Mouse (Mus musculus): ENCODE data around the gene D1Ertd622e.

DNA sequence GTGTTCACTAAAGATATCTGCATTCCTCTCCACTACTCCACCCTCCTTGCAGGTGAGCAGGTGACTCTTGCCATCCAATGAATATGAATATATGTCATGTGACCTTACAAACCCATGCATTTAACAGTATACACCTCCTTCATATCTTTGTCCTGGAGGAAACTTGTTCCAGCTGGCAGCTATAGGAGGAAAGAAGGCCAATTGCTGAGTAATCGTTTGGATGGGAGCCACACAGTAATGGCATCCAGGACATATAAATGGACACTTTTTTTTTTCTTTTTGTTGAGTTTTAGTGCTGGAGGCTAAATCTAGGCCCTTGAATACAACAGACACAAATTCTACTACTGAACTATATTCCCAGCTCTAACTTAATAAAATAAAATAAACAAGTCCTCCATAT lies 97.2 kb downstream of the D1Ertd622e start:
- no peak for TF ChIP-seq ZNF384 (IDR thresholded peaks at IDR 0.05; ENCODE audit: low read depth, low read length)
- no peak for TF ChIP-seq CHD2 (IDR thresholded peaks at IDR 0.05; ENCODE audit: low read depth, low read length)
- no peak for TF ChIP-seq MAFK (IDR thresholded peaks at IDR 0.05; ENCODE audit: insufficient read depth, low read depth, low read length)
- TF ChIP-seq HCFC1 (IDR thresholded peaks at IDR 0.05; ENCODE audit: borderline replicate concordance, insufficient read depth, low read length), result no peak
- TF ChIP-seq ZC3H11A (IDR thresholded peaks at IDR 0.05; ENCODE audit: borderline replicate concordance, low read depth, low read length), result no peak

Measured in ES-E14 (cell line).